Mouse (Mus musculus) brain, embryonic 14.5 days (tissue): ENCODE results near the gene Gpatch11.

ENCODE experiments used
- CTCF ChIP-seq: fragments of 200-500 bp; IDR thresholded peaks from 2 replicates; pipeline ENCODE4 v1.5.1; 2012; ENCODE audit warnings: inconsistent platforms, mild to moderate bottlenecking, moderate library complexity, borderline replicate concordance; ENCODE audit not compliant: insufficient read depth, insufficient read length; ENCODE audit errors: extremely low read depth
- POLR2A ChIP-seq: fragments of 200-500 bp; IDR thresholded peaks from 2 replicates; pipeline ENCODE4 v1.6.1; 2012; ENCODE audit warnings: mild to moderate bottlenecking, inconsistent platforms, borderline replicate concordance; ENCODE audit not compliant: poor library complexity, insufficient read depth, insufficient read length, severe bottlenecking; ENCODE audit errors: extremely low read depth

- no peak for TF ChIP-seq POLR2A
- TF ChIP-seq CTCF = no peak
Observed at GRCm38 (mm10) chr17:78856243-78856642, 20.9 kb downstream of the Gpatch11 start.
